Mouse (Mus musculus): ENCODE data around the gene Hoxb6. TPM values are rescaled to one million over a fixed set of nuclear protein-coding genes. Genes with fewer than 3 reads are reported as not detected.

The Hoxb6 gene
- total RNA-seq, 2 experiments from 2014 or later, result not detected

DNA sequence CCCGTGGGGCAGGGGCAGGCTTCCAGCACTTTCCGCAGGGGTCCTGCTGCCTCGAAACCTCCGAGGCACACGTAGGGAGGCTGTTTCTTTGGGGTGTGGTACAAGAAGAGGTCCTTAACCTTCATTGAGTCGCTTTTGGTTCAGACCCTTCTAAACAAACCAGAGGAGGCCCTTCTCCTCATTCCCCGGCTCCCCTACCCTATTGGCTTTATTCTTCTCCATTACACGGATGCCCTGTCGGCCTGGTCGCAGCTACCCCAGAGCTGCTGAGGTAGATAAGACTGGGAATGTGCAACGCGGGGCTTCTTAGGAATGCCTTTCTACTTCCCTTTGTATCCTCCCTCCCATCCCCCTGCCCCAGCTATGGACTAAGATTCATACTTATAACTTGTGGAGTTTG lies 34.4 kb downstream of the Hoxb6 start:
- Histone ChIP-seq H3K27ac (no peak overlapping the region), H3K4me3 (no peak overlapping the region)
- DNase-seq (ENCODE audit: extremely low spot score in 1 of 2, low spot score in 2 of 2), result no peak
- intact Hi-C loops (cut with DNase I), result loop anchor here (5.0 kb wide), 1 partner anchor 64 kb away; no protein-coding TSS in a partner anchor
- TF ChIP-seq CTCF (IDR thresholded peaks at IDR 0.05), result no peak

DNA sequence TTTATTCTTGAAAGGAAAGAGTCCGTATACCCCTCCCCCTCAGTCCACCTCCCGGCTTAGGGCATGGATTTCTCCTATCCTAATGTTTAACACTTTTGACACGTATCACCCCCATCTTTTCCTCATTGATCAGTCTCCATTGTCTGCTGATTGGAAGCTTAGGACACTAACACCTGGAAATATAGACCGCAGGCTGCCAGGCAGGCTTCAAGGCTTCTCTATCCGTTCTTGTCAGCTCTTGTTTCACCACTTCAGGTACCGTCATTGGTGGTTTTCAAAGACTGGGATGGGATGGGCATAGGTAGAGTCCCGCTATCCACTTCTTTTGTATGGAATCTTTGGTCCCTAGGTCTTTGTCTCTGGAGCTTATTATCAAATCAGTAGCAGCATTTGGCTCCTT lies 34.8 kb downstream of the Hoxb6 start:
- no peak overlapping the region for H3K27ac ChIP-seq
- intact Hi-C loops (cut with DNase I), result loop anchor here (5.0 kb wide), 1 partner anchor 65 kb away; no protein-coding TSS in a partner anchor
- TF ChIP-seq CTCF (IDR thresholded peaks at IDR 0.05), result no peak
- DNase-seq (ENCODE audit: extremely low spot score in 1 of 2, low spot score in 2 of 2), result no peak
- H3K4me3 ChIP-seq, result no peak overlapping the region

DNA sequence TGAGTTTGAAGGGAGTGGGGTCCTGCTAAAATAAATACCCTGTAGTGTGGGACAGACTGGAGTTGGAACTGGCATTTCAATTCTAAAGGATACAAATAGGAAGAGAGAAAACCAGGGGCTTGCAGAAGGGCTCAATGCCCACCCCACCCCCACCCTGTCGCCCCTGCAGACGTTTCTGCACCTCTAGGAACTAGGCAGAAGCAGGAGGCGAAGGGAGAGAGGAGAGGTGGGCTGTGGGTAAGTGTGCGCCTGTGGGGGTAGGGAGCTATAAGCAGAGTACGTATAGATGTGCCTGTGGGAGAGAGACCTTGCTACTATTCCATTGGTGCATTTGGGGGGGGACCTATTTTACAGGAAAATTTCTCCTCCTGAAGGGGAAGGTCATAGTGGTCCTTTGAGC lies 35.5 kb downstream of the Hoxb6 start:
- no peak for DNase-seq (ENCODE audit: extremely low spot score in 1 of 2, low spot score in 2 of 2)
- Histone ChIP-seq H3K27ac (no peak overlapping the region), H3K4me3 (no peak overlapping the region)
- TF ChIP-seq CTCF (IDR thresholded peaks at IDR 0.05), result no peak
- intact Hi-C loops (cut with DNase I), result loop anchor here (5.0 kb wide), 1 partner anchor 65 kb away; no protein-coding TSS in a partner anchor

DNA sequence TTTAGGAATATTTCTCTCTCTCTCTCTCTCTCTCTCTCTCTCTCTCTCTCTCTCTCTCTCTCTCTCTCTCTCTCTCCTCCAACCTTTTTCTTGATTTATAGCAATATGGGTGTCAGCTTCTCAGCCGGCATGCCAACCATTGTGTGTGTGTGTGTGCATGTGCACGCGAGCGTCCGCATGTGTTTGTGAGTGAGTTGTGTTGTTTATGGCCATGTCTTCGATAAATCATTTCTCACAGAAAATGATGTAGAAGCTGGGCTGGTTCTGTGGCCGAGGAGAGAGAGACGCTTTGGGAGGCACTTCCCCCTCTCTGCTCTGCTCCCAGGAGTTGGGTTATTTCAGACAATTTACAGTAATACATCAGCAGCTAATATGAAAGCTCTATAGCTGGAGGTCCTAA lies 36.3 kb downstream of the Hoxb6 start:
- intact Hi-C loops (cut with DNase I), result loop anchor here (5.0 kb wide), 1 partner anchor 66 kb away; no protein-coding TSS in a partner anchor
- no peak overlapping the region for H3K4me3 ChIP-seq
- TF ChIP-seq CTCF (IDR thresholded peaks at IDR 0.05), result no peak
- no peak overlapping the region for H3K27ac ChIP-seq
- no peak for DNase-seq (ENCODE audit: extremely low spot score in 1 of 2, low spot score in 2 of 2)

DNA sequence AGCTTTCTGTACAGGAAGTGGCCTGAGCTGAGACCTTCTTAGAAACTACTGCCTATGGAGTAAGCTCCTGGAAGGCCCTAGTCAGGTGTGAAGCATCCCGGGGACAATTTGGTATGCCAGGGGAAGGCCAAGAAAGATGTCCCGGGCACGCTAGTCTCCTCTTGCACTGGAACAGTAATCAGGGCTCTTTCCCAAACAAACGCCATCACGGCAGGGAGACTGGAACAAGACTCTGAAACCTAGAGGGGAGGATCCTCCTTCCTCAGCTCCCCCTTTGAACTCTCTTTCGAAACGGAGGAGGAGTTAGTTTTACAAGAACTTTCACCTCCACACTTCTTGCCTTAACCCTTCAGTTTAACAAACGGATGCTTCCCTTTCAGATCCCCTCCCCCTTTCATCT lies 39.8 kb downstream of the Hoxb6 start:
- intact Hi-C loops (cut with DNase I), result no loop called here
- no peak for DNase-seq (ENCODE audit: extremely low spot score in 1 of 2, low spot score in 2 of 2)
- Histone ChIP-seq H3K27ac (no peak overlapping the region), H3K4me3 (no peak overlapping the region)
- no peak for TF ChIP-seq CTCF (IDR thresholded peaks at IDR 0.05)

DNA sequence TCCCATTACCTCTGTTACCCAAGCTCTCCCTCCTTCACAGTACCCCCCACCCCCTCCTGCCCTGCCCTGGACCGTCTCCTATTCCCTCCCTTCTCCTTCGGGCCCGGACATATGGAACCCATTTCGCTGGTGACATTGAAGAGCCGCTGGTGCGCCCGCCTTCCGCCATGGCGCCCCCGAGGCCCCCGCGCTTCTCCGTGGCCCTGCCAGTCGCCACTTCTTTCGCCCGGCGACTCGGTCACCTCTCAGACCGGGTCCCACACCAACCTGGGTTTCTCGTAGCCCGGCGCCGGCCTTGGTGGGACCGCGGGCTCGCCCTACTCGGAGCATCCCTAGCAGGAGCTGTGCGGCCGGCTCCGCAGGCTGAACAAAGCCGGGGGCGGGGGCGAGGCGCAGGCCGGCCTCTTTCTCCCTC lies 40.3 kb downstream of the Hoxb6 start:
- no peak for DNase-seq (ENCODE audit: extremely low spot score in 1 of 2, low spot score in 2 of 2)
- no peak overlapping the region for H3K27ac ChIP-seq
- intact Hi-C loops (cut with DNase I), result no loop called here
- TF ChIP-seq CTCF (IDR thresholded peaks at IDR 0.05), result no peak
- no peak overlapping the region for H3K4me3 ChIP-seq

DNA sequence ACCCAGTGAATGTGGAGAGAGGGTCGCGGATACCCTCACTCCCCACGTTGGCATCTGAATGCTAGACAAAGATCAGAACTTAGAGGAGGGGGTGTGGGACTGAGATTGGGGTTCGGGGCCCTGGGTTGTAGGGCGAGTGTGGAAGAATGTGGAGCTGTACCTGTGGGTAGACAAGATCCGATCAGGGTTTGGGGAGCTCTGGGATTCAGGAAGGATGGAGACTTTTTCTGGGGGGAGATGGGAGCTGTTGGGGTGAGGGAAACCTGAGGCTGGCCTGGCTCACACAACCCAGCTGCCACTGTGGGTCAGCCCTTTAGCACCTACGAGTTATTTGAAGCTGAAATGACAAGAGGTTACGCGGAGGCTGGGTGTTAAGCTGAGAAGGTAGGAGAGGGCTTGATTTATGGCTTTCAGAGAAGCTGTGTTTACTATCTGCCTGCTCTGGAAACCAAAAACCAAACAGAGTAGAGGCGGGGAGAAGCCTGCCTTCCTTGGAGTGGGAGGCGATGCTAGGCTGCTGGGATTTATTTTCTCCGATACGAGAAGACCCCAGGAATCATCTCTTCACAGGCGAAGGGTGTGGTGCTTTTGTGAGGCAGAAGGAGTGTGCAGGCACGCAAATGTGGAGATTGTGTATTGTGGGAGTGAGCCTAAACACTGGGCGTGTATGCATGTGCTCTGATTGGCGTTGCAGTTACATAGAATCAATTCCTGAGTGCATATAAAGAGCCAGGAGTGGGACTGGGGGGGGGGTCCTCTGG lies 41.1 kb downstream of the Hoxb6 start:
- H3K4me3 ChIP-seq, result no peak overlapping the region
- intact Hi-C loops (cut with DNase I), result no loop called here
- no peak overlapping the region for H3K27ac ChIP-seq
- TF ChIP-seq CTCF (IDR thresholded peaks at IDR 0.05), result no peak
- no peak for DNase-seq (ENCODE audit: extremely low spot score in 1 of 2, low spot score in 2 of 2)

DNA sequence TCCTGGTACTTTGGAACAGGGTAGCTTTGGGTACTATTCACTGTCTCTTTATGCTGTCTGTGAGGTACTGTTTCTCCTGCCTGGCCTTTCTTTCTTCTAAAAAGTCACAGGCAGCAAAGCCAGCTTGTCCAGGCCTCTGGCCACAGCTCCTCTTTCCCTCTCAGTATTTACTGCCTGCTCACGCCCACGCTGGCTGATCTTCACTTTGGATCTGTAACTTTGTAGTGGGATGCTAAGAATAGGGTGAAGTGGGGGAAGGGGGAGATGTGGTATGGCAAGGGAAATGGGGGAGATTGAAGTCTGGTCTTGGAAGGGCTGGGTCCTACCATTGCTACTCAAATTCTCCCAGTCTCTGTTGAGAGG lies 41.7 kb downstream of the Hoxb6 start:
- Histone ChIP-seq H3K4me3 (no peak overlapping the region), H3K27ac (no peak overlapping the region)
- DNase-seq (ENCODE audit: extremely low spot score in 1 of 2, low spot score in 2 of 2), result no peak
- intact Hi-C loops (cut with DNase I), result no loop called here
- TF ChIP-seq CTCF (IDR thresholded peaks at IDR 0.05), result no peak

DNA sequence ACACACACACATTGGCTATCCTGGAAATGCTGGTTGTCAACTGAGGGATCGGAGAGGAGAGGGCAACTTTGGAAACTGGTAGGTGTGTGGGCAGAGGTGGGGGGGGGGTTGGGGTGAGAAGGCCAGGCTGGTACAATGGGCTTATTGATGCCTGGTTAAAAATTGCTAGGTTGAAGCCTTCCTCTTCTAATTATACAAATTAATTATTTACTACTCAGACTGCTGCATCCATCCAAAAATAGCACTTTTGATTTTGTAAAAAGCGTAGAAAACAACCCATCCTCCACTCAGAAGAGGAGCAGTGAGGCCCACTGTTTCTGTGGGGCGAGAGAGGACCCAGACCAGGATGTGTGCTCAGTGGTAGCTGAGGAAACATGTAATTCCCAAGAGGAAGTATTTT lies 42.7 kb downstream of the Hoxb6 start:
- Histone ChIP-seq H3K27ac (no peak overlapping the region), H3K4me3 (no peak overlapping the region)
- DNase-seq (ENCODE audit: extremely low spot score in 1 of 2, low spot score in 2 of 2), result no peak
- intact Hi-C loops (cut with DNase I), result no loop called here
- TF ChIP-seq CTCF (IDR thresholded peaks at IDR 0.05), result no peak

DNA sequence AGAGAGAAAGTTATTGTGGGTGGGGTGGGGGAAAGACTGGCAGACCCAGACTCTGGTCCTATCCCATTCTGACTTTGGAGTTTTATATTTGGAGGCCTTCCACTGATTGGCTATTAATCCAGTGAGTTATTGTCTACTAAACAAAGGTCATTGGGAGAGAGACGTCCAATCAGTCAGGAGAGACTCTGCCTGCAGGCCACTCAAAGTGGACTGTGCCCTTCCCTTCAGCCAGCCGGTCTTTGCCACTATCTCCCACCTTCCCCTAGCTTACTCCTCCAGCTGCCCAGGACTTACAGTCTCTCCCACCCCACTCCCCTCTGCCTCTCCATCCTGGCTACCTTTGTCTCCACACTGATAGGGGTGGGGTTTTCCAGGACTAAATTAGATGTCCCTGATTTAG lies 44.3 kb downstream of the Hoxb6 start:
- no peak for DNase-seq (ENCODE audit: extremely low spot score in 1 of 2, low spot score in 2 of 2)
- intact Hi-C loops (cut with DNase I), result no loop called here
- H3K27ac ChIP-seq, result no peak overlapping the region
- H3K4me3 ChIP-seq, result no peak overlapping the region
- no peak for TF ChIP-seq CTCF (IDR thresholded peaks at IDR 0.05)

DNA sequence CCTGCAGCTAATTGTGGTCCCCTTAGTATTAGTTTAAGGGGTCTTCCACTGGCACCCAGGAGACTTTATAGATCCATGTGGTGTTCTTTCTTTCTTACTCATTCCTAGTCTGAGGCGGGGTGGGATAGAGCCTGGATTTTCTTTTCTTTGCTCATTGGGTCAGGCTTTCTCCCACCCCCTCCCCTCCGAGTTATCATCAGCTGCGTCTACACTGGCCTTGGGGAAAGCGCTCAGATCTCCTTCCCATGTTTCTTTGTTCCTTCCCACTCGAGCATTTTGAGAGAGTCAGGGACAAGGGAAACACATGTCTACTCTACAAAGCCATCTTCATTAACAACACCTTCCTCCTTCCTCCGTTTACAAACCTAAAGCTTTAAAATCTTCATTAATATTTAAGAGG lies 44.8 kb downstream of the Hoxb6 start:
- no peak for DNase-seq (ENCODE audit: extremely low spot score in 1 of 2, low spot score in 2 of 2)
- Histone ChIP-seq H3K27ac (no peak overlapping the region), H3K4me3 (no peak overlapping the region)
- no peak for TF ChIP-seq CTCF (IDR thresholded peaks at IDR 0.05)
- intact Hi-C loops (cut with DNase I), result no loop called here

DNA sequence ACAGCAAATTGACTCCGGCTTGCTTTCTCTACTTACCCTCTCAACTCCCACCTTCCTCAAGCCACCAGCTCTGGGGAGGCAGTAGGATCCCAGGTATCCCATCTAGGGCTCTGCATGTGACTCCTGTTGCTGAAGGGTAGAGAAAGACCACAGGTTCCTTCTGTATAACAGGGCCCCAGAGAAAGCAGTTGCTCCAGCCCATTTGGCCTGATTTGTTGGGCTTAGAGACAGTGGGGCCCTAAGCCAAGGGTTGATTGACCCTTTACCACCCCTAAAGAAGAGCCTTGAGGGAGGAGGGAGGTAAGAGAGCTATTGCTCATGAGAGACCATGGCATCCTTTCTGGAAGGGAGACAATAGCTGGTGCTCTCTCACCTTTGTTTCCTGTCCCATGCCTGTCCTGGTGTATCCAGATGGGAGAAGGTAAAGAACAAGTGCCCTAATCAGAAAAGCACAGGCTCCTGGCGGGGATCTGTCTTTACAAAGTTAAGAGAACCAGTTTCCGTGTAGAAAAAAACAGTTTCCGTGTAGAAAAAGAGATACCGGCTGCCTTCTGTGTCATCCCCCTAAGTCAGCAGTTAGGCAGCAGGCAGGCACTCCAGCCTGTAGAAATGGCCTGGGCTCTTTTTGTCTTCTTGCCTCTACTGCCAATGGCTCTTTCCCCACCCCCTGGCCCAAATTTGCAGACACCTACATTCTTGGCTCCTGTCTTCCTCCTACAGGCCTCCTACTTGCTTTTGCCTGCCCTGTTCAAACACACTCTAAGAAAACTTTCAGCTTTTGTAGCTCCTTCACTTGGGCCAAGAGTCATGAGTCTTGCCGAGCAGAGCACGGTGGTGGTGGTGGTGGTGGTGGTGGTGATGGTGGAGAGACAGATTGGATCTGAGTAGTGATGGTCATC lies 46.9 kb downstream of the Hoxb6 start:
- intact Hi-C loops (cut with DNase I), result no loop called here
- Histone ChIP-seq H3K27ac (no peak overlapping the region), H3K4me3 (no peak overlapping the region)
- no peak for DNase-seq (ENCODE audit: extremely low spot score in 1 of 2, low spot score in 2 of 2)
- no peak for TF ChIP-seq CTCF (IDR thresholded peaks at IDR 0.05)
